Mouse (Mus musculus): ENCODE data around the gene Nfkbib. TPM values are rescaled to one million over a fixed set of nuclear protein-coding genes. Genes with fewer than 3 reads are reported as not detected.

The Nfkbib gene
- polyA plus RNA-seq, 1 experiment from 2014 or later: 57.3 TPM

DNA sequence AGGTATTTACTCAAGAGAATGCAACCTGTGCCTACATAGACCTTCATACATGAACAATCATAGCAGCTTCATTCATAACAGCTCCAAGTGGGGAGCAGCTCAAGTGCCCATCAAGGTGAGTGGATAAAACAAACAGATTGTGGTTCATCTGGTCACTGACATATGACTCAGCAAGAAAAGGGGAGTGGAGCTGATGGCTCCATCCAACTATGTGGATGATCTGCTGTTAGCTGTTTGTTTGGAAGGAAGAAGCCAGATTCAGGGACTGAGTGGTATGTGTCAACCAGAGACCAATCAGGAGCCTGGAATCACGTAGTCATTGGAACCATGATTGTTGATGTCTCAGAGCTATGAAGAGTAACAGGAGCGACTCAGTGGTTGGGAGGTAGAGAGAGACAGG lies 42.7 kb downstream of the Nfkbib start:
- Histone ChIP-seq H3K4me1 (ENCODE audit: control insufficient read depth, insufficient read depth, low read length) (no peaks in the 10 kb centered on the region), H3K27ac (ENCODE audit: low read depth, low read length) (no peak overlapping the region), H3K9ac (ENCODE audit: low read length) (no peak overlapping the region), H3K9me3 (ENCODE audit: control insufficient read depth, low read length) (no peaks in the 10 kb centered on the region), H3K4me2 (ENCODE audit: low read depth) (no peak overlapping the region), H3K36me3 (ENCODE audit: control insufficient read depth, insufficient read depth, low read length) (no peaks in the 10 kb centered on the region), H3K27me3 (ENCODE audit: control insufficient read depth, insufficient read depth, low read length) (no peaks in the 10 kb centered on the region), H3K4me3 (ENCODE audit: low read depth, low read length) (no peak overlapping the region)
- WGBS: 86% methylated on average over 2 of the region's 2 CpGs
- no peak for ATAC-seq (ENCODE audit: insufficient read depth, low FRiP score, low TSS enrichment)
- DNase-seq (ENCODE audit: low spot score): no peak

DNA sequence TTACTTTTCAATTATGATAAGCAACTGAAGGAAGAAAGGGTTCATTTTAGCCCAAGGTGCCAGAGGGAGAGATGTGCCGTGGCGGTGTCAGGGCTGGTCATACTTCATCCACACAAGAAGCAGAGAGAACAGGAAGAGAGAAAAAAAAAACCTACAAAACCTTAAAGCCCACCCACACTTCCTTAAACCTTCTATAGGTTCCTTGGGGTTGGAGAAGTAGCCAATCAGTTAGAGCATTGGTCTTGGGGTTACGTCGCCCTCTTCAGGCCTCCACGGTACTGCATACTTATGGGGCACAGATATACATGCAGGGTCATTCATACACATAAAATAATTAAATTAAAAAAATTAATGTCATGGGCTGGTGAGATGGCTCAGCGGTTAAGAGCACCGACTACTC lies 45.2 kb downstream of the Nfkbib start:
- WGBS: 93% methylated on average over 7 of the region's 7 CpGs
- DNase-seq (ENCODE audit: low spot score) (no peak), ATAC-seq (ENCODE audit: insufficient read depth, low FRiP score, low TSS enrichment) (no peak)
- Histone ChIP-seq H3K27me3 (ENCODE audit: control insufficient read depth, insufficient read depth, low read length) (no peaks in the 10 kb centered on the region), H3K4me1 (ENCODE audit: control insufficient read depth, insufficient read depth, low read length) (no peaks in the 10 kb centered on the region), H3K27ac (ENCODE audit: low read depth, low read length) (no peak overlapping the region), H3K9ac (ENCODE audit: low read length) (no peak overlapping the region), H3K9me3 (ENCODE audit: control insufficient read depth, low read length) (no peaks in the 10 kb centered on the region), H3K4me2 (ENCODE audit: low read depth) (no peak overlapping the region), H3K36me3 (ENCODE audit: control insufficient read depth, insufficient read depth, low read length) (no peaks in the 10 kb centered on the region), H3K4me3 (ENCODE audit: low read depth, low read length) (no peak overlapping the region)

- no peak overlapping the region for H3K4me3 ChIP-seq (ENCODE audit: low read depth, low read length)
- no peaks in the 10 kb centered on the region for H3K9me3 ChIP-seq (ENCODE audit: control insufficient read depth, low read length)
- 67% methylated on average over 3 of the region's 3 CpGs for WGBS
- no peak overlapping the region for H3K9ac ChIP-seq (ENCODE audit: low read length)
- no peaks in the 10 kb centered on the region for H3K36me3 ChIP-seq (ENCODE audit: control insufficient read depth, insufficient read depth, low read length)
- no peak for ATAC-seq (ENCODE audit: insufficient read depth, low FRiP score, low TSS enrichment)
- no peaks in the 10 kb centered on the region for H3K27me3 ChIP-seq (ENCODE audit: control insufficient read depth, insufficient read depth, low read length)
- H3K27ac ChIP-seq (ENCODE audit: low read depth, low read length): no peak overlapping the region
- H3K4me1 ChIP-seq (ENCODE audit: control insufficient read depth, insufficient read depth, low read length): 0 out of 2 replicates have a peak, but pooled peaks cover 3% of the 10 kb centered on the region
- no peak overlapping the region for H3K4me2 ChIP-seq (ENCODE audit: low read depth)
- no peak for DNase-seq (ENCODE audit: low spot score)
Measured at GRCm38 (mm10) chr7:28720753-28721537, 46.4 kb downstream of the Nfkbib start.

DNA sequence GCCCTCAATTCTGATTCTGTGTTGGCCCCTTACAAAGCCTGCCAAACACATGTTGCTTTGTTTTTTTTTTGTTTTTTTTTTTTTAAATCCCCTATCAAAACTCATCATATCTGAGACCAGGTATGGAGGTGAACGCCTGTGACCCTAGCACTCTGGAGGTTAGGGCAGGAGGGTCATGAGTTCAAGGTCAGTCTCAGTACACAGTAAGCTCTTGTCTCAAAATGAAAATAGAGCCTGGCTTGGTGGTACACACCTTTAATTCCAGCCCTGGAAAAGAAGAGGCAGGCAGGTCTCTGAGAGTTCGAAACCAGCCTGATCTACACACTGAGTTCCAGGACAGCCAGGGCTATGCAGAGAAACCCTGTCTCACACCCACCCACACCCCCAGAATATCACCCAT lies 47.7 kb downstream of the Nfkbib start:
- no peaks in the 10 kb centered on the region for H3K27me3 ChIP-seq (ENCODE audit: control insufficient read depth, insufficient read depth, low read length)
- no peak overlapping the region for H3K4me3 ChIP-seq (ENCODE audit: low read depth, low read length)
- no peak overlapping the region for H3K27ac ChIP-seq (ENCODE audit: low read depth, low read length)
- H3K9me3 ChIP-seq (ENCODE audit: control insufficient read depth, low read length): no peaks in the 10 kb centered on the region
- H3K4me2 ChIP-seq (ENCODE audit: low read depth): no peak overlapping the region
- no peak overlapping the region for H3K9ac ChIP-seq (ENCODE audit: low read length)
- WGBS: 75% methylated on average over 2 of the region's 2 CpGs
- no peak for ATAC-seq (ENCODE audit: insufficient read depth, low FRiP score, low TSS enrichment)
- H3K4me1 ChIP-seq (ENCODE audit: control insufficient read depth, insufficient read depth, low read length): 0 out of 2 replicates have a peak, but pooled peaks cover 3% of the 10 kb centered on the region
- DNase-seq (ENCODE audit: low spot score): no peak
- no peaks in the 10 kb centered on the region for H3K36me3 ChIP-seq (ENCODE audit: control insufficient read depth, insufficient read depth, low read length)

DNA sequence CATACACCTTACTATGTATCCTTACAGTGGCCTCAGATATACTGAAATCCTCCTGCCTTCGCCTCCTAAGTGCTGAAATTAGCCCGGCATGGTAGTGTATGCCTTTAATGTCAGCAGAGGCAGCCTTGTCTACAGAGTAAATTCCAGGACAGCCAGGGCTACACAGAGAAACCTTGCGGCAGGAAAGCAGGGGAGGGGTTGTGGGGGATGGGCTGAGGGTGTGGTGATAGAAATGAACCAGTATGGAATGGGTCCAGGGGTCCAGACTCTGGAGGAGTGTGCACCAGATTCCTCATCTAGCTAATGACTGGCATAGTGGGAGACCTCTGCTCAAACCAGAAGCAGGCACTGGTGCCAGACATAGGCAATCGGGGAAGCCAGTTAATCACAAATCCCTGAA lies 48.2 kb downstream of the Nfkbib start:
- 0 out of 2 replicates have a peak, but pooled peaks cover 3% of the 10 kb centered on the region for H3K4me1 ChIP-seq (ENCODE audit: control insufficient read depth, insufficient read depth, low read length)
- DNase-seq (ENCODE audit: low spot score): no peak
- WGBS: 67% methylated on average over 4 of the region's 4 CpGs
- H3K36me3 ChIP-seq (ENCODE audit: control insufficient read depth, insufficient read depth, low read length): no peaks in the 10 kb centered on the region
- H3K4me3 ChIP-seq (ENCODE audit: low read depth, low read length): no peak overlapping the region
- no peak overlapping the region for H3K9ac ChIP-seq (ENCODE audit: low read length)
- no peak for ATAC-seq (ENCODE audit: insufficient read depth, low FRiP score, low TSS enrichment)
- no peak overlapping the region for H3K4me2 ChIP-seq (ENCODE audit: low read depth)
- H3K9me3 ChIP-seq (ENCODE audit: control insufficient read depth, low read length): no peaks in the 10 kb centered on the region
- H3K27ac ChIP-seq (ENCODE audit: low read depth, low read length): no peak overlapping the region
- H3K27me3 ChIP-seq (ENCODE audit: control insufficient read depth, insufficient read depth, low read length): no peaks in the 10 kb centered on the region

DNA sequence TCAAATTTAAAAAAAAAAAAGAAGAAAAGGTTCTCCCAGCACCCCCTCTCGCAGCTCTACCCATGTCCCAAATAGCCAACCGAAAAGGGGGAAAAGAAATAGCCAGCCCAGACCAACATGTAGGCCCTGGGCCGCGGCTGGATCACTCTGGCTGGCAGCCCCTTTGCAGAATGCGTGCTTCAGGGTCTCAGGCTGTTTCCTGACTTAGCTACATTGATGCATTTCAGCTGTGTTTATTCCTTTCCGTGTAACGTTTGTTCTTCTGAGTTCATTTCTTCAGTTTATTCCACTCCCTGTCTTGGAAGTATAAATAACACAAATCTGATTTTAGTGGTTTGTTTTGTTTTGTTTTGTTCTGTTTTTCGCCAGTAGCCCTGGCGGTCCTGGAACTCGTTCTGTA lies 49.6 kb downstream of the Nfkbib start:
- Histone ChIP-seq H3K9ac (ENCODE audit: low read length) (no peak overlapping the region), H3K9me3 (ENCODE audit: control insufficient read depth, low read length) (no peaks in the 10 kb centered on the region), H3K27ac (ENCODE audit: low read depth, low read length) (no peak overlapping the region), H3K4me2 (ENCODE audit: low read depth) (no peak overlapping the region), H3K4me3 (ENCODE audit: low read depth, low read length) (no peak overlapping the region), H3K4me1 (ENCODE audit: control insufficient read depth, insufficient read depth, low read length) (0 out of 2 replicates have a peak, but pooled peaks cover 3% of the 10 kb centered on the region), H3K27me3 (ENCODE audit: control insufficient read depth, insufficient read depth, low read length) (no peaks in the 10 kb centered on the region), H3K36me3 (ENCODE audit: control insufficient read depth, insufficient read depth, low read length) (no peaks in the 10 kb centered on the region)
- DNase-seq (ENCODE audit: low spot score) (no peak), ATAC-seq (ENCODE audit: insufficient read depth, low FRiP score, low TSS enrichment) (no peak)
- WGBS: 85% methylated on average over 10 of the region's 10 CpGs

- Histone ChIP-seq H3K4me1 (ENCODE audit: control insufficient read depth, insufficient read depth, low read length) (0 out of 2 replicates have a peak, but pooled peaks cover 3% of the 10 kb centered on the region), H3K27ac (ENCODE audit: low read depth, low read length) (no peak within 1 kb of the TSS), H3K9ac (ENCODE audit: low read length) (peak within 1 kb of the TSS; percentile 52), H3K9me3 (ENCODE audit: control insufficient read depth, low read length) (no peaks in the 10 kb centered on the region), H3K36me3 (ENCODE audit: control insufficient read depth, insufficient read depth, low read length) (no peaks in the 10 kb centered on the region), H3K4me2 (ENCODE audit: low read depth) (peak within 1 kb of the TSS; percentile 70), H3K27me3 (ENCODE audit: control insufficient read depth, insufficient read depth, low read length) (no peaks in the 10 kb centered on the region), H3K4me3 (ENCODE audit: low read depth, low read length) (peak within 1 kb of the TSS; percentile 40)
- ATAC-seq (ENCODE audit: insufficient read depth, low FRiP score, low TSS enrichment): peak; percentile 60
- peak; percentile 71 for DNase-seq (ENCODE audit: low spot score)
- 5% methylated on average over 35 of the region's 36 CpGs for WGBS
Measured at GRCm38 (mm10) chr7:28716590-28717281, 50.6 kb downstream of the Nfkbib start, which contains the start of gene Fbxo17. Fbxo17 (plus strand) TSS chr7:28716804.

DNA sequence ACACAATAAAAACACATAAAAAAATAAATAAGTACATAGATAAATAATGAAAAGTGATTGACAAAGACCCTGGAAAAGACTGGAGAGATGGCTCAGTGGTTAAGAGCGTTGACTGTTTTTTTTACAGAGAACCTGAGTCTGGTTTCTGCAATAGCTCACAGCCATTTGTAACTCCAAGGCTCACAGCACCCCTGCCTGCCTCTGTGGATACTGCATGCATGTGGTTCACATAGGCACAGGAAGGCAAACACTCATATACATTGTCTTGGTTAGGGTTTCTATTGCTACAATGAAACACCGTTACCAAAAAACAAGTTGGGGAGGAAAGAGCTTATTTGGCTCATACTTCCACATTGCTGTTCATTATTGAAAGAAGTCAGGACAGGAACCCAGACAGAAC lies 51.7 kb downstream of the Nfkbib start:
- no peak overlapping the region for H3K9ac ChIP-seq (ENCODE audit: low read length)
- no peaks in the 10 kb centered on the region for H3K27me3 ChIP-seq (ENCODE audit: control insufficient read depth, insufficient read depth, low read length)
- H3K27ac ChIP-seq (ENCODE audit: low read depth, low read length): no peak overlapping the region
- H3K36me3 ChIP-seq (ENCODE audit: control insufficient read depth, insufficient read depth, low read length): no peaks in the 10 kb centered on the region
- WGBS: 94% methylated on average over 2 of the region's 2 CpGs
- H3K4me2 ChIP-seq (ENCODE audit: low read depth): no peak overlapping the region
- H3K4me3 ChIP-seq (ENCODE audit: low read depth, low read length): no peak overlapping the region
- 0 out of 2 replicates have a peak, but pooled peaks cover 3% of the 10 kb centered on the region for H3K4me1 ChIP-seq (ENCODE audit: control insufficient read depth, insufficient read depth, low read length)
- DNase-seq (ENCODE audit: low spot score) (no peak), ATAC-seq (ENCODE audit: insufficient read depth, low FRiP score, low TSS enrichment) (no peak)
- H3K9me3 ChIP-seq (ENCODE audit: control insufficient read depth, low read length): no peaks in the 10 kb centered on the region
